Mouse (Mus musculus): ENCODE measurements at regions not wholly inside any gene's neighbourhood (a gene's known extent, or its start where the extent isn't known, plus 50 kb on each side); places are given as distances from the start of the nearest gene placed in this dataset.

- in situ Hi-C loops (cut with MboI, MseI), result no loop called here
Observed at GRCm38 (mm10) chr12:35429473-35429872, 105.4 kb downstream of the Ahr start.

GRCm38 (mm10) chr12:35419206-35419605, 115.6 kb downstream of the Ahr start:
- in situ Hi-C loops (cut with MboI, MseI), result loop anchor here (10.0 kb wide), 1 partner anchor 1144 kb away; no protein-coding TSS in a partner anchor

DNA sequence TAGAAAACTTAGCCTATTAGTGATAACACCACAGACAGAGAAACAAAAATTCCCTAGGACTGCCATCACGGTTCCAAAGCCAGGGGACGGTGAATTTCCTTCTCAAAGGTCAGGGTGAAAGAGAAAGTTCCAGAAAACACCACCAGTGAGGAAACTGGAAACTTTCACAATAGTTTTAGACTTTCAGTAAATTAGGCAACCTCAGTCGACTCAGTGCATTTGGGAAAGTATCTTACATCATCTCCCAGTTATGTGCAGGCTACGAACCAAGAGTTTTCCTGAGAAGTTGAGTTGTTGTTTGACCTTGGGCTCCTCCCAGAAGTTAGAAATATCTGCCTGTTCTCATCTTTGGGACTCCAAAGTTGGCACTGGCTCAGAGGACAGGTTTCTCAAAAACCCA, 116.9 kb downstream of the Ahr start:
- in situ Hi-C loops (cut with MboI, MseI), result loop anchor here (10.0 kb wide), 1 partner anchor 1143 kb away; no protein-coding TSS in a partner anchor

DNA sequence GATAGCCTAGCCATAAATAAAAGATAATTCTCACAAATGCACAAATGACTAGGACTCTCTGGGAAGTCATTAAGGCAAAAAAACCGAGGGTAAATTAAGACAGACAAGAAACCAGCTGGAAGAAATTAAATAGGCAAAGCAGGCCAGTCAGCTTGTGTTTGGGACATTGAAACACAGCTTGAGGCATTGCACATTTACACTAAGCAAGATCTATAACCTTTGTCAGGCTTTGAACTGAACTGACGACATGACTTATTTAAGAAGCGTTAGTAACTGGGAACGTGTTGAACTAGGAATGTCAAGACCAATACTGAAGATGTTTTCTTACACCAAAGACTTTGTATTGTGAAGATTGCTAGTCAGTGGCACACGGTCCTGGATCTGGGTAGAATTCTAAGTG, 118.3 kb downstream of the Ahr start:
- in situ Hi-C loops (cut with MboI, MseI), result loop anchor here (10.0 kb wide), 1 partner anchor 1142 kb away; no protein-coding TSS in a partner anchor

GRCm38 (mm10) chr12:35412715-35413114, 122.1 kb downstream of the Ahr start:
- in situ Hi-C loops (cut with MboI, MseI), result loop anchor here (10.0 kb wide), 1 partner anchor 1138 kb away; no protein-coding TSS in a partner anchor

- in situ Hi-C loops (cut with MboI, MseI), result no loop called here
Observed at GRCm38 (mm10) chr12:35408461-35408860, 126.4 kb downstream of the Ahr start.

DNA sequence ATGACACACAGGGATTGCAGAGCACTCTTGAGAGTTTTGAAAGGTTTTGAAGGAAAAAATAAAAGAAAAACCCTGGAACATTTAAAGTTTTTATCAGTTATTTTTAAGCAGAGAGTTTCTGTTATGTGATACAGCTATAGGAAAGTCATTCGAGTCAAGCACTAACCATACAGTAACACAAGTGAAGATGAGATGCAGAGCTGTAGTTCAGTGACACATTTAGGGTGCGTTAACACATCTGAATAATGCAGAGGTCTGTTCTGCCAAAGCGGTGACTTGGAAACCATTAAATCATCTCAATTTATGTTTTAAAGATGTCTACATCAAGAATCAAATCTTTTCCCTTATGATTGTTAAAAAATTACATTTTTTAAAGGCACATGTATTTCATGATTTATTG, 126.8 kb downstream of the Ahr start:
- in situ Hi-C loops (cut with MboI, MseI), result no loop called here

DNA sequence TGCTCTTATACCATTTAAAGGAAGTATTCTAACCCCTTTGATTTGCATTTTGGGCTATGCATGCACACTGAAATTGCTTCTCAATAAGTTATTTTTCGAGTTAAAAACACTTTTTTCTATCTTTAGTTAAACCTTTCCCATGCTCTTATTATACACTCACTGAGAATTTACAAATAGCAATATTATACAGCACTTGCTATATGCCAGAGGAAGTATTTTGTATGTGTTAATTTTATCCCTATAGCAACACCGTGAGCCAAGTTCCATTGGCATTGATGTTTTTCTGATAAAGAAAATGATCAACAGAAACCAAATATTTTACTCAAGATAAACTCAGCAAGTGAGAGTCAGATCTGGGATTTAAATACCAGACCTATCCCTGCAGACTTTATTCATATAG, 133.0 kb downstream of the Ahr start:
- in situ Hi-C loops (cut with MboI, MseI), result no loop called here

DNA sequence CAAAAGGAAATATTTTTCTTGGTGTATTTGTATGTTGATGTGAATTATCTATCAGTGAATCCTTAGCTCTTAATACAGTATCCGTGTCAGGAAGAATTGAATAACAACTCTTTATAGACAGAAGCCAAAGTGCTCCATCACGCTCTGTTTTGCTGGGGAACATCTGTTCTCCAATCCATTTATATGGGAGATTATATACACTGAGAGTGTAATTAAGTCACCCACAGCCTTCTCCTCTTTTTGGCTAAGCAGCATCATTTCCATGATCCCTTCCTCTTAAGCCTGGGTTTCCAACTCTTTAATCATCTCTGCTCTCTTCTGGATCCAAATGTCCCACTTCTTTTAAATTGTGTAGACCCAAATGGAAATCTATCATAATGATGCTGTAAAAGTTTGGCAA, 133.6 kb downstream of the Ahr start:
- in situ Hi-C loops (cut with MboI, MseI), result no loop called here

DNA sequence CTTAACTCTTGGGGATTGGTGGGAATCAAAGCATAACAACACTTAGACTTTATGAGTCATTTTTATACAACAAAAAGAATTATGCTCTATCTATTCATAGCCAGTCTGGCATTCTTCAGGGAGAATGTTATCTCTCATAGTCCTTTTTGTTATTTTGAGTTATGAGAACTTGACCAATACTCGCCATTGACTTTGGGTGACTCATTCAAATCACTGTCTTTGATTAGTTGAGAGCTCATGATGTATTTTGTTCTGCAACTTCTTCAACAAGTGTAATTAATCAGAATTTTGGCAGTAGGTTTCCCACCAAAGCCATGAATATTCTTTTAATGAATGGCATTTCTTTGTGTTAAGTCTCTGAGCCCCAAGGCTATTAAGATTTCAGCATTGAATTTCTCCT, 139.6 kb downstream of the Ahr start:
- in situ Hi-C loops (cut with MboI, MseI), result no loop called here

GRCm38 (mm10) chr12:35392111-35392510, 142.7 kb downstream of the Ahr start:
- in situ Hi-C loops (cut with MboI, MseI), result no loop called here

GRCm38 (mm10) chr12:35390266-35390665, 144.6 kb downstream of the Ahr start:
- in situ Hi-C loops (cut with MboI, MseI), result no loop called here

DNA sequence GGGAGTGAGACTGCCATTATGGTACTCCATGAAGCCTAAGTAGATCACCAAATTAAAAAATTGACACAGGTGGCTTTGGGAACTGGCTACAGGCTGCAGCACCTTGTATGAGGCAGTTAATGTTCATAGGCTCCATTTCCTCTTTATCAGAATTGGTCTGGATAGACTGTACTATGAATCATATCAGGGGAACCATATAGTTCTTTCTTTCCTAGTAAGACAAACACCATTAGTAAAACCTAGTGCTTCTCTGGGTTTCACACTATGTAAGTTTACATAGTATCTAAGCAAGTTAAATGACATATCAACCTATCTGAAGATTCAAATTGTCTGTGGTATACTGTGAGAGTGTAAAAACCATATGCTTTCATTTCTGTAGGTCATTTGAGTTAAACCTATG, 145.0 kb downstream of the Ahr start:
- in situ Hi-C loops (cut with MboI, MseI), result no loop called here

- in situ Hi-C loops (cut with MboI, MseI), result no loop called here
Observed at GRCm38 (mm10) chr12:35384211-35384610, 150.6 kb downstream of the Ahr start.

DNA sequence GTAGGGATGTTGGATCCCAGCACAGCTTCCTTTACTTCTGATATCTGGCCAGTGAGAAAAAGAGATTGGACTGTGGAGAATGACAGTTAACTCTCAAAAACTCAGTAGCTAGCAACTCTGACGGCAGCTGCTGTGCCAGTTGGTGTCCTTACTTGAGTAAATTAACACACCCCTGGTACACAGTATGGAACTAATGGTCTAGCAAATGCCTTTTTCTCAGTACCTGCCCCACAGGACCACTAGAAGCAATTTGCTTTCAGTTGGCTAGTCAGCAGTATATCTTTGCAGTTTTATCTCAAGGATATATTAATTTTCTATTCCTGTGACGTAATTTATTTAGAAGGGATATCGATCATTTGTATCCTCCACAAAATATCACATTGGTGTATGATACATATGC, 157.6 kb downstream of the Ahr start:
- in situ Hi-C loops (cut with MboI, MseI), result no loop called here

DNA sequence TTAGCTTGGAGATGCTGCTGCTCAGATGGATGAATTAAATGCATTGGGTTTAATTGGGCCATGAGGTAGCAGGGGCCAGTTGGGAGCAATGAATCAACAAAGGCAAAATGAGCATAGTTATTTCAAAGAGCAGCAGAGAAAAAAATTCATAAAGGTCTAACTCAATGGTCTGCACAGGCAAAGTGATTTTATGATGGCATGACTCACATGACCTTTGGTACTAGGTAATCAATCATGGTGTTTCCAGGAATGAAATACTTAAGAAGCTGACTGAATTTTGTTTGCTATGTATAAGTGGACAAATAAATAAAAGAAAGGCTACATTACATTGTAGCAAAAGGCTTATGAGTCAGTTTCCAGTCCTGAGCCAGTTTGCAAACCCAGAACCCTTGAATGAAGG, 158.5 kb downstream of the Ahr start:
- in situ Hi-C loops (cut with MboI, MseI), result no loop called here

DNA sequence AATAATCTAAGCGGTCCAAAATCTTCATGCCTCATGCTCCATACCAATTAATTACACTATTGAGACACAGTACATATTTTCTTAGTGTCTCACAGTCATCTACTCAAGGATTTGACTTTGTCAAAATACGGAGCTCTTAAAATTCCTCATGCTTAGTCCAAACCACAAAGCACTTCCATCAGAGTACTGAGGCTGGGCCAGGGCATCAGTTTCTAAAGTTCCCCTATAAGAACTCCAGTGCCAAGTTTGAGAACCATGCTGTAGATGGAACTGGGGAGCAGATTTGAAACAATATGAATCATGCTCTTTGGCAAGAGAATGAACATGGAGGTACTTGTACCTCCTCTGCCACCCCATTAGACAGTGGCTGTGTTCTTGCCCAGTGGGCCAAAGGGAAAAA, 176.9 kb downstream of the Ahr start:
- in situ Hi-C loops (cut with MboI, MseI), result no loop called here

- in situ Hi-C loops (cut with MboI, MseI), result no loop called here
Observed at GRCm38 (mm10) chr12:35338191-35338954, 196.5 kb downstream of the Ahr start.

GRCm38 (mm10) chr12:35336314-35336713, 198.5 kb downstream of the Ahr start:
- in situ Hi-C loops (cut with MboI, MseI), result no loop called here

DNA sequence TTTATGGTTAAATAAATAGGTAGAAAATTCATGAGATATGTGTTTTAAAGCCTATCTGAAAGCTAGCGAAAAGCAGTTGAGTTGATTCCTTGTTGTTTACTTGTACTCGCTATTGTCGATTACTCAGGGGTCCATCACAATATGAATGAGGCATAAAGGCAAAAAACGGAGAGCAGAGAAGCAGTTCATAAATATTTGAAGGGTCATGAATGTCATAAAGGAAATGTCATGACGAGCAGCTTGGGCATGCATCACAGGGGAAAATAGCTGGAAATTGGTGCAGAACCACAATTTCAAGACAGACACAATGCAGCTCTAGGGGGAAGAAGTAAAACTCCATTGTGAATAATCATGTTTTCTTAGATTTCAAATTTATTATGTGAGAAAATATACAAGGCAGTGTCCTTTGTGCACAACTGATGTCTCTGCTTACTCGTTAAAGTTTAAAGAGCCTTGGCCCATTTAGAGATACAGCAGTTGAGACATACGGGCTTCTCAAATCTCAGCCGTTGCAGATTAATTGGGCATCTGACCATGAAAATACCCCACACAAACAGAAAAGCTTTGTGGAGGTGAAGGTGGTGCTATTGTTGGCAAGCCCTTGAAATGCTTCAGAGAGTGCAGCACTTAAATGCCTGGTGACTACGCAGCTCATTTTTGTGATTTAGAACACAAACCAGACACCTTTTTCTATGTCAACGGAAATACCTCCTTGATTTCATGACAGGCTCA, 200.3 kb downstream of the Ahr start:
- in situ Hi-C loops (cut with MboI, MseI), result loop anchor here (5.0 kb wide), 1 partner anchor 52 kb away; no protein-coding TSS in a partner anchor

DNA sequence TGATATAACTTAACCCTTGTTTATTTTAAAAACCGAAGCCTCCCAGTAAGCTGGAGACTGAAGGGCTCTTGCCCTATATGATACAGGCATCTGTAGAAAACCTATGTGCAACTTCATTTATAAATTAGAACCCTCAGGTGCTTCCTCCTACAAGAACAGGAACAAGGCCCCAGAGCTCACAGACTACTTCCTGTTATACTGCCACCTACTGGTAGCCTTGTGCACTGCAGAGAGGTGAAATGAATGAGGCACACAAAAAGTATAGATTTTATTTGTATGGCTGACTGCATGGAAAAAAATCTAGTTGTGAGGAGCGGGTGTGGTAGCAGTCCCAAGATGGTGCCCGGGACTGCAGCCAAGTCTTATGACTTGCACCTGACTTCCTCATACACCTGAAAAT, 203.5 kb downstream of the Ahr start:
- in situ Hi-C loops (cut with MboI, MseI), result loop anchor here (5.0 kb wide), 1 partner anchor 49 kb away; no protein-coding TSS in a partner anchor

DNA sequence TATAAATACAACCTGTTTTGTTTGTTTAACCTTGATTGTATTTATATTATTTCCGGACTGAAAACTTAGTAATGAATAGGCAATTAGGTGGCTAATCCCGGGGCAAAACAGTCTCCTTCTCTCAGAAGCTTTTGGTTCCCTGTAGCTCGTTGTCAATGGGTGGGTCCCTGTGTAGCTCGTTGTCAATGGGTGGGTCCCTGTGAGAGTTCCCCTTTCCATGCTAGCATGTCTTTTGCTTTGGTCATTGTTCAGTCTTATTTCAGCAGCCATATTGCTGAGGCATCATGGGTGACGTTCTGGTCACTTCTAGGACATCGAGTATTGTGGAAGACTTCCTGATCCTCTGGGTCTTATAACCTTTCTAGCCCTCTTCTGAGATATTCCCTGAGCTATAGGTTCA, 205.1 kb downstream of the Ahr start:
- in situ Hi-C loops (cut with MboI, MseI), result loop anchor here (5.0 kb wide), 1 partner anchor 47 kb away; no protein-coding TSS in a partner anchor

- in situ Hi-C loops (cut with MboI, MseI), result no loop called here
Observed at GRCm38 (mm10) chr12:35319571-35319970, 215.3 kb downstream of the Ahr start.

All from regulatory T cell (primary cell).